Mouse (Mus musculus): ENCODE measurements around the gene Nudcd3. TPM values are rescaled to one million over a fixed set of nuclear protein-coding genes. Genes with fewer than 3 reads are reported as not detected.

Nudcd3 gene
- total and polyA plus RNA-seq, 3 experiments = 33.3 to 50.5 TPM; not detected in 1

DNA sequence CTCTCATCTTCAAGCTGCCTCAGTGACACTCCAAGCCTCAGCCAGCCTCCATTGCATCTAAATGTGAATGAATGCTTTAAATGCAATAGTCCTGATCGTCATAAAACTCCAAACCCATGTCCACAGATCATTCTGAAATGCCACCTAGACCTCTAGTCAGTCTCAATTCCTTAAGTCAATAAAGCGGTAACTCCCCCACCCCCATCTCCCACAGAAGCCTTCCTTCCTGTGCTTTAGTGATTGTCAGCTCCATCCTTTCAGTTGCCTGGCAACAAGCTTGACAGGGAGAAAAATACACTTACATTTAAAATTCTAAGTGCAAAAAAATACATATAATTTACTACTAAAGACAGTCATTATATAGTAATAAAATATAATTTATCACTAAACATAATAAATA, 17.0 kb downstream of the Nudcd3 start:
- no peaks in the 10 kb centered on the region for H3K27me3 ChIP-seq (ENCODE audit: control insufficient read depth in 1 of 2, insufficient read depth in 2 of 2, low read length in 2 of 2)
- peaks cover 52% of the 10 kb centered on the region for H3K79me2 ChIP-seq (ENCODE audit: control insufficient read depth, insufficient read depth, low read length, poor library complexity)
- H3K4me1 ChIP-seq (ENCODE audit: control insufficient read depth in 1 of 2, insufficient read depth in 2 of 2, low read length in 2 of 2) = peaks cover 0 to 5% of the 10 kb centered on the region in 2 experiments; a peak in 2 of 4 replicates
- H3K4me3 ChIP-seq (ENCODE audit: control insufficient read depth in 1 of 2, insufficient read depth in 1 of 2, low read depth in 2 of 2, low read length in 2 of 2) = no peak overlapping the region
- no peaks in the 10 kb centered on the region for H3K9me3 ChIP-seq (replicated peaks; ENCODE audit: insufficient read depth, low read length)
- no peak overlapping the region for H3K27ac ChIP-seq (ENCODE audit: control insufficient read depth, low read depth, low read length)
- DNase-seq (ENCODE audit: low read depth, low spot score) = no peak
- no peak overlapping the region for H3K9ac ChIP-seq (ENCODE audit: control insufficient read depth, low read depth, low read length, poor library complexity, severe bottlenecking)
- H3K36me3 ChIP-seq (ENCODE audit: control insufficient read depth in 1 of 2, insufficient read depth in 2 of 2, low read length in 2 of 2) = peaks cover 6 to 8% of the 10 kb centered on the region in 2 experiments; a peak in 3 of 4 replicates
- TF ChIP-seq CTCF (IDR thresholded peaks at IDR 0.05 in 2 of 3, conservative IDR thresholded peaks at IDR 0.05 in 1 of 3; ENCODE audit: control insufficient read depth in 1 of 3, insufficient read depth in 1 of 3, low read depth in 2 of 3, low read length in 3 of 3, poor library complexity in 1 of 3, severe bottlenecking in 1 of 3) (no peak), ZMIZ1 (IDR thresholded peaks at IDR 0.05; ENCODE audit: low read depth, low read length) (no peak), POLR2A (IDR thresholded peaks at IDR 0.05; ENCODE audit: control insufficient read depth in 1 of 2, insufficient read depth in 1 of 2, low read depth in 1 of 2, low read length in 2 of 2, poor library complexity in 1 of 2) (no peak), E2F4 (IDR thresholded peaks at IDR 0.05; ENCODE audit: borderline replicate concordance, low read depth, low read length) (no peak), MXI1 (IDR thresholded peaks at IDR 0.05; ENCODE audit: low read depth, low read length) (no peak), MYB (IDR thresholded peaks at IDR 0.05; ENCODE audit: low read depth, low read length) (no peak), SIN3A (IDR thresholded peaks at IDR 0.05; ENCODE audit: low read length) (no peak), BHLHE40 (IDR thresholded peaks at IDR 0.05; ENCODE audit: borderline replicate concordance, low read depth, low read length) (no peak), TAL1 (IDR thresholded peaks at IDR 0.05; ENCODE audit: low read length) (no peak), USF2 (IDR thresholded peaks at IDR 0.05; ENCODE audit: borderline replicate concordance in 1 of 2, insufficient read depth in 1 of 2, low read depth in 1 of 2, low read length in 2 of 2) (no peak)

DNA sequence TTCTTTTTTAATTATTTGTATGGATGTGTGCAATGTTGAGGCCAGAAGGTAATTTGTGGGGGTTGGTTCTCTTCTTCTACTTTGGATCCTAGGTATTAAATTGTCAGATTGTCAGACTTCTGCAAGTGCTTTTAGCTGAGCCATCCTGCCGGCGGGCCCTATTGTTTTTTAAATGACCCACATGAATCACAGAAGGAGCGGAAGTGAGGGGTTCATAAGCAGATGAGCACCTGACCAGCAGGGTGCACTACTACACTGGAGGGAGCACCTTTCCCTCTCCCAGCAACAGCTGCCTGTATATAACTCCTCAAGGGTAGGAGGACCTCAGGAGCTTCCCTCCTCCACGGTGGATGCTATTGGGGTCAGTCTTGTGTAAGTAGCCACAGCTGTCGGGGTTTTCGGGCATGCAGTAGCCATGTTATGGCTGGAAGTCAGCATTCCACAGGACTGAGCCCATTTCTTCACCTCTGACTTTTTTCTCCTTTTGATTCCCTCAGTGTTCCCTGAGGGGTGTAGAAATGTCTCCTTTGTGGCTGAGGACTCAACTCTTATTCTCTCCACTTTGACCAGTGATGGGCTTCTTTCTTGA, 19.3 kb downstream of the Nudcd3 start:
- Histone ChIP-seq H3K36me3 (ENCODE audit: control insufficient read depth in 1 of 2, insufficient read depth in 2 of 2, low read length in 2 of 2) (peaks cover 2 to 7% of the 10 kb centered on the region in 2 experiments; a peak in 2 of 4 replicates), H3K4me3 (ENCODE audit: control insufficient read depth in 1 of 2, insufficient read depth in 1 of 2, low read depth in 2 of 2, low read length in 2 of 2) (no peak overlapping the region), H3K9ac (ENCODE audit: control insufficient read depth, low read depth, low read length, poor library complexity, severe bottlenecking) (no peak overlapping the region), H3K4me1 (ENCODE audit: control insufficient read depth in 1 of 2, insufficient read depth in 2 of 2, low read length in 2 of 2) (peaks cover 0 to 5% of the 10 kb centered on the region in 2 experiments; a peak in 2 of 4 replicates), H3K9me3 (replicated peaks; ENCODE audit: insufficient read depth, low read length) (no peaks in the 10 kb centered on the region), H3K79me2 (ENCODE audit: control insufficient read depth, insufficient read depth, low read length, poor library complexity) (peaks cover 56% of the 10 kb centered on the region), H3K27ac (ENCODE audit: control insufficient read depth, low read depth, low read length) (no peak overlapping the region), H3K27me3 (ENCODE audit: control insufficient read depth in 1 of 2, insufficient read depth in 2 of 2, low read length in 2 of 2) (no peaks in the 10 kb centered on the region)
- TF ChIP-seq CTCF (IDR thresholded peaks at IDR 0.05 in 2 of 3, conservative IDR thresholded peaks at IDR 0.05 in 1 of 3; ENCODE audit: control insufficient read depth in 1 of 3, insufficient read depth in 1 of 3, low read depth in 2 of 3, low read length in 3 of 3, poor library complexity in 1 of 3, severe bottlenecking in 1 of 3) (0 out of 6 replicates have a peak, but pooled peaks of 1 of the 3 experiments have one; percentile 2), POLR2A (IDR thresholded peaks at IDR 0.05; ENCODE audit: control insufficient read depth in 1 of 2, insufficient read depth in 1 of 2, low read depth in 1 of 2, low read length in 2 of 2, poor library complexity in 1 of 2) (no peak)
- no peak for DNase-seq (ENCODE audit: low read depth, low spot score)

DNA sequence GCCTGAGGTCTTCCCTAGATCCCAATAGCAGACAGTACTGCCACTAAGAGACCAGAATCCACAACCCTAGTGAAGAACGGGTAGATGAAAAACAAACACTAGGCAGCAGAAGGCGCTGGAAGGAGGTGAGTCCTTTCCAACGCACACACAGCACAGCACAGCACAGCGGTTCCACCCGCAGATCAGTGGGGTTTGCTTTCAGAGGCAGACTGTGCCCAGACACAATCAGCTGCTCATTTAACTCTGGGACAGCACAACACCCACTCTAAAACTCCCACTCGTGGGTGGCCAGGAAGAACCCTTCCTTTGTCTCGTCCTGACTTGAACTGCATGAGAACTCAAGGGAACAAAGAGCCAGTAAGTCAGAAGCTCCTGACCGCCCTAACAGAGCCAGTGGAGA, 21.0 kb downstream of the Nudcd3 start:
- Histone ChIP-seq H3K4me3 (ENCODE audit: control insufficient read depth in 1 of 2, insufficient read depth in 1 of 2, low read depth in 2 of 2, low read length in 2 of 2) (no peak overlapping the region), H3K4me1 (ENCODE audit: control insufficient read depth in 1 of 2, insufficient read depth in 2 of 2, low read length in 2 of 2) (peaks cover 7 to 8% of the 10 kb centered on the region in 2 experiments), H3K9me3 (replicated peaks; ENCODE audit: insufficient read depth, low read length) (no peaks in the 10 kb centered on the region), H3K27me3 (ENCODE audit: control insufficient read depth in 1 of 2, insufficient read depth in 2 of 2, low read length in 2 of 2) (no peaks in the 10 kb centered on the region), H3K9ac (ENCODE audit: control insufficient read depth, low read depth, low read length, poor library complexity, severe bottlenecking) (no peak overlapping the region), H3K79me2 (ENCODE audit: control insufficient read depth, insufficient read depth, low read length, poor library complexity) (peaks cover 51% of the 10 kb centered on the region), H3K36me3 (ENCODE audit: control insufficient read depth in 1 of 2, insufficient read depth in 2 of 2, low read length in 2 of 2) (peaks cover 2 to 15% of the 10 kb centered on the region in 2 experiments; a peak in 3 of 4 replicates), H3K27ac (ENCODE audit: control insufficient read depth, low read depth, low read length) (no peak overlapping the region)
- TF ChIP-seq POLR2AphosphoS2 (IDR thresholded peaks at IDR 0.05; ENCODE audit: low read length) (no peak), MAZ (IDR thresholded peaks at IDR 0.05; ENCODE audit: low read depth, low read length) (no peak), MEF2A (IDR thresholded peaks at IDR 0.05; ENCODE audit: extremely low read depth, insufficient replicate concordance, low read depth, low read length, poor library complexity, severe bottlenecking) (no peak), MAX (IDR thresholded peaks at IDR 0.05; ENCODE audit: low read length) (no peak), EP300 (IDR thresholded peaks at IDR 0.05; ENCODE audit: low read depth in 1 of 2, low read length in 2 of 2) (no peak), POLR2AphosphoS5 (IDR thresholded peaks at IDR 0.05; ENCODE audit: borderline replicate concordance, low read depth, low read length) (no peak), HCFC1 (IDR thresholded peaks at IDR 0.05; ENCODE audit: low read depth, low read length) (no peak), USF2 (IDR thresholded peaks at IDR 0.05; ENCODE audit: borderline replicate concordance in 1 of 2, insufficient read depth in 1 of 2, low read depth in 1 of 2, low read length in 2 of 2) (no peak), ZNF384 (IDR thresholded peaks at IDR 0.05; ENCODE audit: low read depth, low read length) (no peak), ZKSCAN1 (IDR thresholded peaks at IDR 0.05; ENCODE audit: low read depth, low read length) (no peak), ELF1 (IDR thresholded peaks at IDR 0.05; ENCODE audit: low read depth, low read length) (no peak), SIN3A (IDR thresholded peaks at IDR 0.05; ENCODE audit: low read length) (no peak), ZC3H11A (IDR thresholded peaks at IDR 0.05; ENCODE audit: low read depth, low read length) (no peak)
- DNase-seq (ENCODE audit: low read depth, low spot score) = no peak

All from MEL (cell line).